Mouse (Mus musculus): ENCODE results near the gene Nckap5l. TPM values are rescaled to one million over a fixed set of nuclear protein-coding genes. Genes with fewer than 3 reads are reported as not detected.
"Not testable (repeated sequence)": the region's sequence is repeated elsewhere in the genome, so short reads cannot be mapped to it uniquely, and the experiment has no call there.

Nckap5l gene
- polyA plus RNA-seq, 1 experiment from 2014 or later = 17.1 TPM

DNA sequence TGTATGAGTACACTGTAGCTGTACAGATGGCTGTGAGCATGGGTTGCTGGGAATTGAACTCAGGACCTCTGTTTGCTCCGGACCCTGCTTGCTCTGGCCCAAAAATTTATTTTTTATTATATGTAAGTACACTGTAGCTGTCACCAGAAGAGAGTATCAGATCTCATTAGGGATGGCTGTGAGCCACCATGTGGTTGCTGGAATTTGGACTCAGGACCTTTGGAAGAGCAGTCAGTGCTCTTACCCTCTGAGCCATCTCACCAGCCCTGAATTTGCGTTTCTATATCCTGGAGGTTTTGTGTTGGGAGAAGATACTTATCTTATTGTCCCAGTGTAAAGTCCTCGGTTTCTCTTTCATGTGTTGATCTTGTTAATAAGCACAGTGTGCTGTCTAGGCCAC is 70.8 kb downstream of the Nckap5l start:
- H3K27ac ChIP-seq (replicated peaks) = no peak overlapping the region
- 82% methylated on average over 3 of the region's 3 CpGs for WGBS
- no peak overlapping the region for H3K4me3 ChIP-seq
- no peak for ATAC-seq (ENCODE audit: low FRiP score, low read depth)
- no peaks in the 10 kb centered on the region for H3K9me3 ChIP-seq
- no peaks in the 10 kb centered on the region for H3K36me3 ChIP-seq
- no peaks in the 10 kb centered on the region for H3K4me1 ChIP-seq (replicated peaks)
- H3K27me3 ChIP-seq = no peaks in the 10 kb centered on the region
- no peak overlapping the region for H3K4me2 ChIP-seq
- no peak overlapping the region for H3K9ac ChIP-seq

DNA sequence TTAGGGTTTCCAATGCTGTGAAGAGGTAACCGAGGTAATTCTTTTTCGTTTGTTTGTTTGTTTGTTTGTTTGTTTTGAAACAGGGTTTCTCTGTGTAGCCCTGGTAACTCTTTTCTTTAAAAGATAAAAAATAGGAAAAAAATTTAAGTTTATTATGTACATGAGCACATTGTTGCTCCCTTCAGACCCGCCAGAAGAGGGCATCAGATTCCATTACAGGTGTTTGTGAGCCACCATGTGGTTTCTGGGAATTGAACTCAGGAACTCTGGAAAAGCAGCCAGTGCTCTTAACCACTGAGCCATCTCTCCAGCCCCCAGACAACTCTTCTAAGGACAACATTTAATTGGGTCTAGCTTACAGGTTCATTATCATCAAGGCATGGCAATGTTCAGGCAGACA is 71.4 kb downstream of the Nckap5l start:
- H3K9ac ChIP-seq; H3K4me3 ChIP-seq; H3K4me1 ChIP-seq (replicated peaks); ATAC-seq (ENCODE audit: low FRiP score, low read depth); H3K27me3 ChIP-seq; H3K9me3 ChIP-seq; H3K4me2 ChIP-seq; H3K36me3 ChIP-seq; H3K27ac ChIP-seq (replicated peaks): not testable (repeated sequence)
- WGBS = 65% methylated on average over 3 of the region's 3 CpGs

DNA sequence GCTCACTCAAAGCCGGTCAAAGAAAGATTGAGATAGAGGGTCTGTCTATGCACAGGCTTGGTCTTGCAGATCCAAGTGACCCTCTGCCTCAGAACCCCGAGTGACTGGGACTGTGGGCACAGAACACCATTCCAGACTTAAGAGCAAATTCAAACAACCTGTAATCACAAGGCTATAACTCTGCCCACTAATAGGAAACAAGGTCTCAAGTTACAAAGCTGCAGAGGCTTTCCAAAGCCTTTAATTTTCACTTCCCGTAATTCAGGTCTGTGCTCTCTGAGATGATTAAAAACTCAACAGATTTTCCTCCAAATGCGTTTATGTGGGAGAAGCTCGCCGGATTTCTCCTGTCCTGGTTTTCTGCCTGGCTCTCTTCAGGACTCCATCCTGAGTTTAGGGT is 73.5 kb downstream of the Nckap5l start:
- H3K4me1 ChIP-seq (replicated peaks) = no peaks in the 10 kb centered on the region
- no peaks in the 10 kb centered on the region for H3K9me3 ChIP-seq
- H3K27ac ChIP-seq (replicated peaks) = no peak overlapping the region
- ATAC-seq (ENCODE audit: low FRiP score, low read depth) = no peak
- WGBS = 80% methylated on average over 6 of the region's 6 CpGs
- no peak overlapping the region for H3K9ac ChIP-seq
- no peaks in the 10 kb centered on the region for H3K36me3 ChIP-seq
- no peak overlapping the region for H3K4me2 ChIP-seq
- H3K27me3 ChIP-seq = no peaks in the 10 kb centered on the region
- H3K4me3 ChIP-seq = no peak overlapping the region

DNA sequence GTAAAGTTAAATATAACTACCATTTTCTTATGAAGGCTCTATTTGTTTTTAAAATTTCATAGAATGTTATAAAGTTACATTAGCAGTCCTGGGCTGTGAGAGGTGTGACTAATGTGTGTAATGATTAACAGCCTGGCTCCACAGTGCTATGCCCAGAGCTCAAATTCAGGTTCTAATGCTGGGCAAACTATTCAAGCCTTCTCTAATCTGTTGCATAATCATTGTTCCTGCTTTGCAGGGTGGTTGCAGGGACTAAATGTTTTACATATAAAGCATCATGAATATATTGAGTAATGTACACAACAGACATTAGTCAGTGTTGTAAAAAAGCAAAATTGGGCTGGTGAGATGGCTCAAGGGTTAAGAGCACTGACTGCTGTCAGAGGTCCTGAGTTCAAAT is 74.7 kb downstream of the Nckap5l start:
- Histone ChIP-seq H3K9me3 (no peaks in the 10 kb centered on the region), H3K4me2 (no peak overlapping the region), H3K4me1 (replicated peaks) (no peaks in the 10 kb centered on the region), H3K4me3 (no peak overlapping the region), H3K9ac (no peak overlapping the region), H3K36me3 (no peaks in the 10 kb centered on the region), H3K27me3 (no peaks in the 10 kb centered on the region), H3K27ac (replicated peaks) (no peak overlapping the region)
- ATAC-seq (ENCODE audit: low FRiP score, low read depth) = no peak

DNA sequence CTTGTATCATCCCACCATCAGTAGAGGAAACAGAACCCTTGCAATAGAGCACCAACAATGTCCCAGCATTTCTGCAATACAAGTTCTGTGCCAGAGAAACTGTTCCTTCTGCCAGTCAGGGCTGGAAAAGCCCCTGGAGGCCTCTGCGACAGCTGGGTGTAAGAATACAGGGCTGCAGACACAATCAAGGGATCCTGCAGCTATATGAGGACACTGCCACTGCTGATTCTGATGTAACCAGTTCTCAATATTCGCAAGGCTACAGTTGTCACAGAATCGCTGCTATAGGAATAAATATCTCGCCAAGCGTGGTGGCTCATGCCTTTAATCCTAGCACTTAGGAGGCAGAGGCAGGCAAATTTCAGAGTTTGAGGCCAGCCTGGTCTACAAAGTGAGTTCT is 81.3 kb downstream of the Nckap5l start:
- no peaks in the 10 kb centered on the region for H3K4me1 ChIP-seq (replicated peaks)
- no peak overlapping the region for H3K4me2 ChIP-seq
- H3K36me3 ChIP-seq = no peaks in the 10 kb centered on the region
- H3K27me3 ChIP-seq = 0 out of 2 replicates have a peak, but pooled peaks cover 2% of the 10 kb centered on the region
- H3K9me3 ChIP-seq = no peaks in the 10 kb centered on the region
- no peak overlapping the region for H3K9ac ChIP-seq
- ATAC-seq (ENCODE audit: low FRiP score, low read depth) = no peak
- 85% methylated on average over 5 of the region's 5 CpGs for WGBS
- no peak overlapping the region for H3K27ac ChIP-seq (replicated peaks)
- no peak overlapping the region for H3K4me3 ChIP-seq

DNA sequence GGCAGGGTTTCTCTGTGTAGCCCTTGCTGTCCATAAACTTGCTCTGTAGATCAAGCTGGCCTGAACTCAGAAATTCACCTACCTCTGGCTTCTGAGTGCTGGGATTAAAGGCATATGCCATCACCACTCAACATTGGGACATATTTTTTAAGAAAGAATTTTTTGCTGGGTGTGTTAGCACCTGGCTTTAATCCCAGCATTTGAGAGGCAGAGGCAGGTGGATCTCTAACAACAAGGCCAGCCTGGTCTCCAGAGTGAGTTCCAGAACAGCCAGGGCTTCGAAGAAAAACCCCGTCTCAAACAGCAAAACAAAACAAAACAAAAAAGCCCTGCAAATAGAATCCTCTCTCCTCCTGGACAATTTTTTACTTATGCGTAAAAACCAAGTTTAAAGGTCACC is 82.0 kb downstream of the Nckap5l start:
- H3K27ac ChIP-seq (replicated peaks) = no peak overlapping the region

DNA sequence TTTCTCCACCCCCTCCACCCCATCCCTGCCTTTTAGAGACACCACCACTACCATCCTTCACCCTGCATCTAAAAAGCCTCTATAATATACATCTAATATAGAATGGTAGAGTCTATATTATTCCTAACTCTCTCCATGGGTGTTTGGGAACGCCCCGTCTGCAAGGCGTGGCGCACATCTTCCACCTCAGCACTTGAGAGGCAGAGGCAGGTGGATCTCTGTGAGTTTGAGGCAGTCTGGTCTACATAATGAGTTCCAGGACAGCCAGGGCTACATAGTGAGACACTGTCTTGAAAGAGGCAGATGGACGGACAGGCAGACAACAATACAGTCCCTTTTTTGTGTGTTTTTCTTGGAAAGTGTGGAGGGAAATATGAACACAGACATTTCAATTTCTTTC is 82.5 kb downstream of the Nckap5l start:
- no peaks in the 10 kb centered on the region for H3K36me3 ChIP-seq
- H3K9me3 ChIP-seq = no peaks in the 10 kb centered on the region
- no peak overlapping the region for H3K4me2 ChIP-seq
- ATAC-seq (ENCODE audit: low FRiP score, low read depth) = no peak
- no peak overlapping the region for H3K4me3 ChIP-seq
- WGBS = 86% methylated on average over 5 of the region's 5 CpGs
- 0 out of 2 replicates have a peak, but pooled peaks cover 2% of the 10 kb centered on the region for H3K27me3 ChIP-seq
- H3K27ac ChIP-seq (replicated peaks) = no peak overlapping the region
- H3K9ac ChIP-seq = no peak overlapping the region
- 0 out of 2 replicates have a peak, but pooled peaks cover 4% of the 10 kb centered on the region for H3K4me1 ChIP-seq (replicated peaks)

More for the DNA sequence above, 82.0 kb downstream of the Nckap5l start:
- Histone ChIP-seq H3K4me1 (replicated peaks) (0 out of 2 replicates have a peak, but pooled peaks cover 2% of the 10 kb centered on the region), H3K4me3 (no peak overlapping the region), H3K9me3 (no peaks in the 10 kb centered on the region), H3K9ac (no peak overlapping the region), H3K27me3 (0 out of 2 replicates have a peak, but pooled peaks cover 2% of the 10 kb centered on the region), H3K36me3 (no peaks in the 10 kb centered on the region), H3K4me2 (no peak overlapping the region)
- 92% methylated on average over 3 of the region's 3 CpGs for WGBS
- ATAC-seq (ENCODE audit: low FRiP score, low read depth) = no peak

DNA sequence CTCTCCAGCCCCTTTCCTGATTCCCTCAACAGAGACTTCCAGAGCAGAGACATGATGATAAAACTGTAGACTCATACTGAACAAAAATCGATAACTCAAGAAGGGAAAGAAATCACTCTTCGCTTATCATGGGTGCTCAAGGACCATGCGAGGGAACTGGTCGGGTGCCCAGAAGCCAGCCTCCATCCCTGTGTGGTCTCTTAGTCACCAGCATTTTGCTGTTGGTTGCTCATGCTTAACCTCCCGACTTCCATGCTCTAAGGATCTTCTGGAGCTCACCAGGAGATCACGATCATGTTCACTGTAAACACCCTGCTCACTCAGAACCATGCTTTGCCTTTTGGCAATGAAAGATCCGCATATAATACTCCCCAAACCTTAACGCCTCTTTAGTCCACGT is 84.8 kb downstream of the Nckap5l start:
- no peak overlapping the region for H3K9ac ChIP-seq
- H3K36me3 ChIP-seq = no peaks in the 10 kb centered on the region
- H3K4me1 ChIP-seq (replicated peaks) = peaks cover 21% of the 10 kb centered on the region
- H3K27me3 ChIP-seq = 0 out of 2 replicates have a peak, but pooled peaks cover 2% of the 10 kb centered on the region
- H3K27ac ChIP-seq (replicated peaks) = no peak overlapping the region
- H3K4me2 ChIP-seq = no peak overlapping the region
- H3K9me3 ChIP-seq = no peaks in the 10 kb centered on the region
- 84% methylated on average over 9 of the region's 9 CpGs for WGBS
- no peak overlapping the region for H3K4me3 ChIP-seq
- no peak for ATAC-seq (ENCODE audit: low FRiP score, low read depth)

Other genes starting within 250 kb of the Nckap5l start
- gene Kcnh3, start 232.9 kb downstream of the Nckap5l start, polyA plus RNA-seq (2015; fragmentation: Nextera tagmentation; extraction: Ambion mirVana) = 0.81 and 1.5 TPM in 2 replicates
- 203 and 209 TPM in 2 replicates for gene Mcrs1, start 205.8 kb downstream of the Nckap5l start, polyA plus RNA-seq (2015; fragmentation: Nextera tagmentation; extraction: Ambion mirVana)
- gene Prpf40b, start 162.7 kb downstream of the Nckap5l start, polyA plus RNA-seq (2015; fragmentation: Nextera tagmentation; extraction: Ambion mirVana) = 108 and 114 TPM in 2 replicates
- gene Fam186b, start 161.9 kb downstream of the Nckap5l start, polyA plus RNA-seq (2015; fragmentation: Nextera tagmentation; extraction: Ambion mirVana) = 0.55 and 0.86 TPM in 2 replicates
- 8.9 and 9.1 TPM in 2 replicates for gene Fmnl3, start 87.3 kb downstream of the Nckap5l start, polyA plus RNA-seq (2015; fragmentation: Nextera tagmentation; extraction: Ambion mirVana)
- gene Tmbim6, start 64.9 kb downstream of the Nckap5l start, polyA plus RNA-seq (2015; fragmentation: Nextera tagmentation; extraction: Ambion mirVana) = 299 and 320 TPM in 2 replicates
- gene Bcdin3d, start 17.0 kb upstream of the Nckap5l start, polyA plus RNA-seq (2015; fragmentation: Nextera tagmentation; extraction: Ambion mirVana) = 16.4 and 17.7 TPM in 2 replicates
- gene Faim2, start 70.4 kb upstream of the Nckap5l start, polyA plus RNA-seq (2015; fragmentation: Nextera tagmentation; extraction: Ambion mirVana) = 42.2 and 48.7 TPM in 2 replicates
- not detected in 2 replicates for gene Aqp2, start 121.3 kb upstream of the Nckap5l start, polyA plus RNA-seq (2015; fragmentation: Nextera tagmentation; extraction: Ambion mirVana)
- gene Aqp5, start 133.0 kb upstream of the Nckap5l start, polyA plus RNA-seq (2015; fragmentation: Nextera tagmentation; extraction: Ambion mirVana) = 1.3 and 2.4 TPM in 2 replicates
- gene Aqp6, start 143.7 kb upstream of the Nckap5l start, polyA plus RNA-seq (2015; fragmentation: Nextera tagmentation; extraction: Ambion mirVana) = 0.78 and 1.00 TPM in 2 replicates
- gene Racgap1, start 193.9 kb upstream of the Nckap5l start, polyA plus RNA-seq (2015; fragmentation: Nextera tagmentation; extraction: Ambion mirVana) = 63.3 and 67.1 TPM in 2 replicates
- gene Asic1, start 212.6 kb upstream of the Nckap5l start, polyA plus RNA-seq (2015; fragmentation: Nextera tagmentation; extraction: Ambion mirVana) = 58.1 and 63.6 TPM in 2 replicates
- gene Smarcd1, start 244.4 kb upstream of the Nckap5l start, polyA plus RNA-seq (2015; fragmentation: Nextera tagmentation; extraction: Ambion mirVana) = 89.1 and 96.4 TPM in 2 replicates
- gene Gm17349, start 247.7 kb upstream of the Nckap5l start, polyA plus RNA-seq (2015; fragmentation: Nextera tagmentation; extraction: Ambion mirVana) = not detected in 2 replicates